Mouse (Mus musculus): ENCODE results near the gene Gm42420. TPM values are rescaled to one million over a fixed set of nuclear protein-coding genes. Genes with fewer than 3 reads are reported as not detected.

Gm42420 gene
- polyA plus RNA-seq, 2 experiments: 1.2 TPM

GRCm38 (mm10) chr6:39551981-39552636 is 33.4 kb upstream of the Gm42420 start:
- ATAC-seq (ENCODE audit: low FRiP score, low read depth) (no peak), DNase-seq (ENCODE audit: low spot score) (no peak)
- no peak overlapping the region for H3K4me2 ChIP-seq (replicated peaks; ENCODE audit: low read depth, low read length, severe bottlenecking)
- WGBS: 55% methylated on average over 8 of the region's 8 CpGs
- no peak overlapping the region for H3K9ac ChIP-seq (ENCODE audit: low read depth, low read length, severe bottlenecking)
- no peaks in the 10 kb centered on the region for H3K9me3 ChIP-seq (ENCODE audit: control insufficient read depth, low read length)
- no peak overlapping the region for H3K4me3 ChIP-seq (replicated peaks; ENCODE audit: low read length)
- H3K27me3 ChIP-seq (ENCODE audit: control insufficient read depth, insufficient read depth, low read length): no peaks in the 10 kb centered on the region
- TF ChIP-seq POLR2A (IDR thresholded peaks at IDR 0.05; ENCODE audit: borderline replicate concordance, extremely low read depth, insufficient read depth, insufficient read length): no peak
- H3K27ac ChIP-seq (replicated peaks; ENCODE audit: low read depth, low read length): no peak overlapping the region
- peaks cover 5% of the 10 kb centered on the region; the same call in 1 of the 2 replicates for H3K36me3 ChIP-seq (ENCODE audit: control insufficient read depth, insufficient read depth, low read length)
- peaks cover 20% of the 10 kb centered on the region for H3K4me1 ChIP-seq (ENCODE audit: control insufficient read depth, insufficient read depth, low read length)

DNA sequence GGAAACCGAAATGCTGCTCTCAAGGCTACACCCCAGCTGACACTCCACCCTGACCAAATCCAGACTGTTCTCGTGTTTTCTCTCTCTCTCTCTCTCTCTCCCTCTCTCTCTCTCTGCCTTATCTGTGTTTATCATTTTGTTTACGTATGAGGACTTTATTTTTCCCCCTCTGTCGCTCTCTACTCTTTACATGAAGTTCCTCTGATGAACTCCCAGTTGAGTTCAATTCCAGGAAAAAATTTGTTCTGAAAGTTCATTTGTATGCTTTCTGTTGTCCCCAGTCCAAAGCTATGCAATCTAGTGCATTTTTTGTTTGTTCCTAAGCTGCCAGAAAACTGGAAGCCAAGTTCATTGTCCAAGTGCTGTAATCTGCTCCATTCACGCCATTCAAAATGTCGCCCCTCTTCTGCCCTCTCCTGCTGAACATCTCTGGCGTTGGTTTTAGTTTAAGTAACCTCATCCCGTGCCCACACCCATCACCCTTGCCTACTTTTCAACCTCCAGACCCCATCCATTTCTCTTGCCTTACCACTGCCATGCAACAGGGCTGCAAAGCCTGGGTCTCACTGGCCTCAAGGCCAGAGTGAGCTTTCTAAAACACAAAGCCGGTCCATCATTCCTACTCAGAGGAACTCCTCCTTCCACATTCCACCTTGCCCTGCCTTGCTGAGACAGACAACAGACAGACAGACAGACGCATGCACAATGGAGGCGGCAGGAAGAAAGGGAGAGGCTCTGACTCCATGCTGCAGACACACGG is 30.5 kb upstream of the Gm42420 start:
- 84% methylated on average over 11 of the region's 12 CpGs for WGBS
- no peak overlapping the region for H3K27ac ChIP-seq (replicated peaks; ENCODE audit: low read depth, low read length)
- H3K36me3 ChIP-seq (ENCODE audit: control insufficient read depth, insufficient read depth, low read length): no peaks in the 10 kb centered on the region
- H3K9ac ChIP-seq (ENCODE audit: low read depth, low read length, severe bottlenecking): no peak overlapping the region
- no peak for DNase-seq (ENCODE audit: low spot score)
- no peak overlapping the region for H3K4me3 ChIP-seq (replicated peaks; ENCODE audit: low read length)
- H3K4me1 ChIP-seq (ENCODE audit: control insufficient read depth, insufficient read depth, low read length): peaks cover 27% of the 10 kb centered on the region
- ATAC-seq (ENCODE audit: low FRiP score, low read depth): no peak
- no peaks in the 10 kb centered on the region for H3K27me3 ChIP-seq (ENCODE audit: control insufficient read depth, insufficient read depth, low read length)
- H3K9me3 ChIP-seq (ENCODE audit: control insufficient read depth, low read length): no peaks in the 10 kb centered on the region
- H3K4me2 ChIP-seq (replicated peaks; ENCODE audit: low read depth, low read length, severe bottlenecking): peak overlapping the region; percentile 66; the same call in 1 of the 2 replicates
- no peak for TF ChIP-seq POLR2A (IDR thresholded peaks at IDR 0.05; ENCODE audit: borderline replicate concordance, extremely low read depth, insufficient read depth, insufficient read length)

DNA sequence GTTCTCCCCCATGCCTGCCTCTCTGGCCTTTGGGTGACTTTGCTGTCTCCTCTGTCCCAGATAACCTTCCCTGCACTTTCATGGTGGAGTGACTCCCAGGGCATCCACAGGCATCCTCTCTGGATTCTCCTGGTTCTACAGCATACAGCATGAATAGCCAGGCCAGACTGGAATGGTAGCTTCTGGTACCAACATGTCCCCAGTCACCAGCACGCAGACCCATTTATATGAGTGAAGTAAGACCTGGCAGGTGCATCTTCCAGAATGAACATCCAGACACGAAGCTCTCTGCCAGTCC is 30.0 kb upstream of the Gm42420 start:
- Histone ChIP-seq H3K4me2 (replicated peaks; ENCODE audit: low read depth, low read length, severe bottlenecking) (peak overlapping the region; percentile 66), H3K27me3 (ENCODE audit: control insufficient read depth, insufficient read depth, low read length) (no peaks in the 10 kb centered on the region), H3K4me3 (replicated peaks; ENCODE audit: low read length) (no peak overlapping the region), H3K36me3 (ENCODE audit: control insufficient read depth, insufficient read depth, low read length) (no peaks in the 10 kb centered on the region), H3K9me3 (ENCODE audit: control insufficient read depth, low read length) (no peaks in the 10 kb centered on the region), H3K27ac (replicated peaks; ENCODE audit: low read depth, low read length) (no peak overlapping the region), H3K4me1 (ENCODE audit: control insufficient read depth, insufficient read depth, low read length) (peaks cover 27% of the 10 kb centered on the region), H3K9ac (ENCODE audit: low read depth, low read length, severe bottlenecking) (no peak overlapping the region)
- no peak for TF ChIP-seq POLR2A (IDR thresholded peaks at IDR 0.05; ENCODE audit: borderline replicate concordance, extremely low read depth, insufficient read depth, insufficient read length)
- no peak for ATAC-seq (ENCODE audit: low FRiP score, low read depth)
- no peak for DNase-seq (ENCODE audit: low spot score)
- 83% methylated on average over 2 of the region's 2 CpGs for WGBS

DNA sequence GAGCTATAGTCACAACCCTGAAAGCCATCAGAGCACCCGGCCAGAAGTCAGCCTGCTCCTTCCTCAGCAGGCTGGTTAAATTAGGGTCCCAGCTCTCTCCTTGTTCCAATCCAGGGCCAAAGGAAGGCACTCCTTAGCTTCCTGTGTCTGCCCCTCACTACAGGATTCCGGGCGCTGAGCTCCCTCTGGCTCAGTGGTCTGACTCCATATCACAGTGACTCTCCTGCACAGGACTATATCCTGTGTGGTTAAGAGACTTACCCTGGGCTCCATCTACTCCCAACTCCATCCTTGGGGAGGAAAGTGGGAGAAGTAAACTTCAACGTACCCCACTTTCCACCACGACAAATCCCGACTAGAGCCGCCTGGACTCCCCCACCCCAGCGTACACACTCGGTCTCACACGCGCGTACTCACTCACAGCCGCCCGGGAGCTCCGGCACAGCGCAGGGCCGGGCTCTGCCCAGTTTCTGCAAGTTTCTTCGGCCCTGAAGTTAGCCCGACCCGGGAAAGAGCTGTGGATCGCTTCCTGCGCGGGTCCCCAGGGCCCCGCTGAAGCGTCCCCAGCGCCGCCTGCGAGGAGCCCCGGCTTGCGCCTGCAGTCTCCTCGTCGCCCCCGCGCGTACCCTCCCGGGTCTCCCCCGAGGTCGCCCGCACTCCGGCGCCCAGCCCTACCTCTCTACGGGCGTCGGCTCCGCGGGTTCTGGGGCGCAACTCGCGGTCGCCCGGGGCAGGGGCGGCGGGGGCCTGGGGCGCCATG is 28.5 kb upstream of the Gm42420 start:
- no peaks in the 10 kb centered on the region for H3K27me3 ChIP-seq (ENCODE audit: control insufficient read depth, insufficient read depth, low read length)
- peaks cover 27% of the 10 kb centered on the region for H3K4me1 ChIP-seq (ENCODE audit: control insufficient read depth, insufficient read depth, low read length)
- H3K9ac ChIP-seq (ENCODE audit: low read depth, low read length, severe bottlenecking): peak overlapping the region; percentile 99
- H3K4me2 ChIP-seq (replicated peaks; ENCODE audit: low read depth, low read length, severe bottlenecking): peak overlapping the region; percentile 66
- peak overlapping the region; percentile 88 for H3K4me3 ChIP-seq (replicated peaks; ENCODE audit: low read length)
- no peak for TF ChIP-seq POLR2A (IDR thresholded peaks at IDR 0.05; ENCODE audit: borderline replicate concordance, extremely low read depth, insufficient read depth, insufficient read length)
- no peaks in the 10 kb centered on the region for H3K9me3 ChIP-seq (ENCODE audit: control insufficient read depth, low read length)
- H3K27ac ChIP-seq (replicated peaks; ENCODE audit: low read depth, low read length): peak overlapping the region; percentile 94
- H3K36me3 ChIP-seq (ENCODE audit: control insufficient read depth, insufficient read depth, low read length): no peaks in the 10 kb centered on the region
- under 1% methylated on average over 32 of the region's 54 CpGs for WGBS
- peak; percentile 38 for DNase-seq (ENCODE audit: low spot score)
- peak; percentile 62 for ATAC-seq (ENCODE audit: low FRiP score, low read depth)

GRCm38 (mm10) chr6:39557723-39558261 is 27.8 kb upstream of the Gm42420 start, which contains the start of gene Dennd2a:
Gene Dennd2a, minus strand, starts transcription at chr6:39557867.
- Histone ChIP-seq H3K9ac (ENCODE audit: low read depth, low read length, severe bottlenecking) (peak within 1 kb of the TSS; percentile 99), H3K4me1 (ENCODE audit: control insufficient read depth, insufficient read depth, low read length) (peaks cover 30% of the 10 kb centered on the region), H3K9me3 (ENCODE audit: control insufficient read depth, low read length) (no peaks in the 10 kb centered on the region), H3K27ac (replicated peaks; ENCODE audit: low read depth, low read length) (peak within 1 kb of the TSS; percentile 94), H3K36me3 (ENCODE audit: control insufficient read depth, insufficient read depth, low read length) (no peaks in the 10 kb centered on the region), H3K4me3 (replicated peaks; ENCODE audit: low read length) (peak within 1 kb of the TSS; percentile 88), H3K27me3 (ENCODE audit: control insufficient read depth, insufficient read depth, low read length) (no peaks in the 10 kb centered on the region), H3K4me2 (replicated peaks; ENCODE audit: low read depth, low read length, severe bottlenecking) (peak within 1 kb of the TSS; percentile 66)
- TF ChIP-seq POLR2A (IDR thresholded peaks at IDR 0.05; ENCODE audit: borderline replicate concordance, extremely low read depth, insufficient read depth, insufficient read length): no peak
- DNase-seq (ENCODE audit: low spot score) (peak; percentile 91), ATAC-seq (ENCODE audit: low FRiP score, low read depth) (peak; percentile 93)
- 0% methylated on average over 17 of the region's 50 CpGs for WGBS

All from limb, embryonic 14.5 days (tissue).